Mouse (Mus musculus) lung, adult 18-20 months (tissue): ENCODE results near the gene Cyp2f2.

Experiments
- DNase-seq, 2 experiments: peaks; one replicate each; pipeline ENCODE4 v3.0.0; 2022; ENCODE audit warnings: mixed read lengths in 2 of 2

Gene Cyp2f2

DNA sequence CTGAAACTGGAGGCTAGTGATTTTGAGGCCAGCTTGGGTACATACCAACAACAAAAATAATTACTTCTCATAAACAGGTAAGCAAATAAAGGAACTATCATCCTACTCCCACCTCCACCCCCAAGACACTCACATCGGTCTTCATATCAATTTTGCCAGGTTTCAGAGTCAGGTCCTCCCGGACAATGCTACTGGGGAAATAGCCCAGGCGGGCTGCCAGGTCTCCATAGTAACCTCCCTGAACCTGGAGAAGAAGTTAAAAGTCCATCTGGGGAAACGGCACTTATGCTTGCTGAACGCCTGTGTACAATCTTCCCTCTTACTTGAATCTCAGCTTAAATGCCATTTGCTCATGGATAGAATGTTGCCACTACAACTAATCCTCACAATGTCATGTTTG lies 60.3 kb downstream of the Cyp2f2 start:
- peak; percentile 67 to 74 for DNase-seq

DNA sequence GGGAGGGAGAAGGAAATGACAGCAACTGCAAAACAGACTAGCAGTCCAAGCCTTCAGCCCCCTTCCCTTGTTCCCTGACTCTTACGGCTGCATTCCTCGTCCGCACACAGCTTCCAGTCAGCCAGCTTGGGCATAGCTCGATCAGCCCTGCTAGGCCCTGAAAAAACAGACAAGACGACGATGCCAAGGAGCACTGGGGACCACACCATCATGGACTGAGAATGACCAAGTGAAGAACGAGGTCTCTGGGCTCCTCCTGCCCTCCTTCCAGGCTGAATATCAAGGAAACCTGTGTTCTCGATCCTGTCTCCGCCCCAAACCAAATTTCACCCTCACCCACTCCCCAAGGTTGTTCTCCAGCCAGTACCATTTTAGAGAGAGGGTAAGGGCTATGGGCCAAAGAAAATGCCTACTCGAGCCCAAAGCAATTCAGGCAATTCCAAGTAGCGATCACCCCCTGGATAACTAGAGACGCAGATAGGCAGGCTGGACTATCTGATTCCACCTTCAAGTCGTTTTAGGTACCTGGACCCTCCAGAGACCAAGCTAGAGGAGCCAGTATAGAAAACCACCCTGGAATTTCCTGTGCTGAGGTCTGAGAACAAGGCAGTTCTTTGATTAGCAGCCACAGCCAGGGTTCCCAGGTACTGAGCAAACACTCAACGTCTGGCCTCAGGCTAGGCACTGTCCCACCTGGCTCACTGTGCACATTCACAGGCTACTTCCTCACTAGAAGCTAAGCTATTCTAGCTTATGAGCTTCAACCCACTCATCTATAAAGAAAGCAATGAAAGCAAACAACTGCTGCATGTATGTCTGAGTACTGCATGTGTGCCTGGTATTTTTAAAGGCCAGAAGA lies 61.4 kb downstream of the Cyp2f2 start, which contains the start of the genes Gm21983 and Mia:
TSS of gene Gm21983 (minus strand) at position 250 of the 859 bp plus-strand sequence.
TSS of gene Mia (minus strand) at position 321 of the 859 bp plus-strand sequence.
- peak; percentile 50 to 71 for DNase-seq

DNA sequence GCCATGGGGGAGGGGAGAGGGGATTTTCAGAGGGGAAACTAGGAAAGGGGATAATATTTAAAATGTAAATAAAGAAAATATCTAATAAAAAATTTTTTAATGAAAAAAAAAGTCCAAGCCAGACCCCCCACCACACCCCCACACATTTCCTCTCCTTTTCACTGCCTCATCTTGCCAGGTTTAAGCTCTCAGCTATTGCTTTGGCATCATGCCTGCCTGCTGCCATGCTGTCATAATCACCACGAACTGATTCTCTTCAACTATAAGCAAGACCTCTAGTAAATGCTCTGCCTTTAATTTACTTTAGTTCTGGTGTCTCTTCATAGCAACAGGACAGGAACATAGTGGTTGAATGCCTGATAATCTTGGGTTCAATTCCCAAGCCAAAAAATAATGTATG lies 62.8 kb downstream of the Cyp2f2 start:
- DNase-seq: no peak
